Mouse (Mus musculus): ENCODE results near the gene Dusp28.

The Dusp28 gene

DNA sequence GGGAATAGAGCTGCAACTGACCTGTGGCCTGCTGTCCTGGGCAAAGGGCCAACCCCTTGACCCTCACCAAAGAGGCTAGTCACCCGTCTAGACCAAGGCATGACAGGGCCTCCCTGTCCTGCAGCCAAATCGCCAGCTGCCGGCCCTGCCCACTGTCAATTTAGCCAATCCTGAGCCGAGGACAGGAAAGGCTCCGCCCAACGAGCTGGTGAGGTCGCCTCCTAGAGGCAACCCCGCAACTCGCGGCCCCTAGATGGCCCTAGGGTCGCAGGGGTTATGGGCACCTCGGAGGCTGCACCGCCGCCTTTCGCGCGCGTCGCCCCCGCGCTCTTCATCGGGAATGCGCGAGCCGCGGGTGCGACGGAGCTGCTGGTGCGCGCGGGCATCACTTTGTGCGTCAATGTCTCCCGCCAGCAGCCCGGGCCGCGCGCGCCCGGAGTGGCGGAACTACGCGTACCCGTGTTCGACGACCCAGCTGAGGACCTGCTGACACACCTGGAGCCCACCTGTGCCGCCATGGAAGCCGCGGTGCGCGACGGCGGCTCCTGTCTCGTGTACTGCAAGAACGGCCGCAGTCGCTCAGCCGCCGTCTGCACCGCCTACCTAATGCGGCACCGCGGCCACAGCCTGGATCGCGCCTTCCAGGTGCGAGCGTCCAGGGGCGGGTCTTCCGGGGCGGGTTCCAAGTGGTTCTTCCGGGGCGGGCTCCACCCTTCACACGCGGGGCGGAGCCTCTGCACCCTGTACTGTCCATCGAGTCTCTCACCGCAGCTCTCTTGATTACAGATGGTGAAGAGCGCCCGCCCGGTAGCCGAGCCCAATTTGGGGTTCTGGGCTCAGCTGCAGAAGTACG lies at the start of gene Dusp28:
Dusp28 (plus strand) TSS at position 203 of the 853 bp plus-strand sequence.
- peak; percentile 94 for DNase-seq

DNA sequence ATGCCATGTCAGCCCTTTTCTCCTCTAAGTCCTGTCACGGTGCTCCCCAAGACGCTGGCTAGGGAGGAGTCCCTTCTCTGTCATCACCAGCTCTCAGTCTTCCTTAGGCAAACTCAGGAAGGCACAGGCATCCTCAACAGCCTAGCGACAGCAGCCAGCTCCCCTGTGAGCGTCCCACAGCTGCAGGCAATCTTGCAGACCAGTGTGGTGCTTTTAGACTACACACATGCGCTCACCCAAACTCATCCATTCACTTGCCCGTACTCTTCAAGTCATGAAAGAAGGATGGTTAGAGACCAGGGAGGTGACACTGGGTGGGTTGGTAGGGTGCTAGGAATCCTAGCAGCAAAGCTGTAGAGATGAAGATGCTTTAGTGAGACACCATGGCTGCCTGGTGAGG lies 45.3 kb upstream of the Dusp28 start:
- no peak for DNase-seq

DNA sequence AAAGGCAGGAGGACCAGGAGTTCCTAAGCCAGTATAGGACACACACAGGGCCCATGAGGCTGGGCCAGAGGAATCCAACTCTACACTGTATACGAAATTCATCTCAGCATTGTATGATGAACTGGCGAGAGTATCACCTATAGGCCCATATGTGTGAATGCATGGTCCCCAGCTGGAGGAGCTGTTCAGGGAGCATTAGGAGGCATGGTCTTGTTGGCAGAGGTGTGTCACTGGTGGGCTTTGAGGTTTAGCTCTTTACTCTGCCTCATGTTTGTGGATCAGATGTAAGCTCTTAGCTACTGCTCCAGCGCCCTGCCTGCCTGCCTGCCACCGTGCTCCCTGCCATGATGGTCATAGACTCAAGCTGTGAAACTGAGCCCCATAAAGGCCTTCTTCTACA lies 43.5 kb upstream of the Dusp28 start:
- no peak for DNase-seq

DNA sequence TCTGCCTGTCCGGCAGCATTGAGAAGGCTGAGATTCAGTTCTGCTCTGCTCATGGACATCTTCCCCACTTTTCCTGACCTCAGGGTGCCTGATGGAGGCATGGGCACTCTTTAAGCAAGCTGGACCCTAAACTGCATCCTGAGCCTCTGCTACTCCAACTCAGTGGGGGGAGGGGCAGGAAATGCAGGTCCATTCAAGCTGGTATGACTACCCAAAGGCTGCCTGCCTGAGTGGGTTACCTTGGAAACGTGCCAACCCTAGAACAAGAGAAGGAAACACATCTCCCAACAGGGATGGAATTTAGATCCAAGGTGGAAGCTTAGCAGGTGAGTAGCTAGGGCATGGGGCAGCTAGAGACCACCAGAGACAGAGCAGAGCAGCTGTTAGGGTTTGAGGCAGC lies 40.6 kb upstream of the Dusp28 start:
- DNase-seq: no peak

DNA sequence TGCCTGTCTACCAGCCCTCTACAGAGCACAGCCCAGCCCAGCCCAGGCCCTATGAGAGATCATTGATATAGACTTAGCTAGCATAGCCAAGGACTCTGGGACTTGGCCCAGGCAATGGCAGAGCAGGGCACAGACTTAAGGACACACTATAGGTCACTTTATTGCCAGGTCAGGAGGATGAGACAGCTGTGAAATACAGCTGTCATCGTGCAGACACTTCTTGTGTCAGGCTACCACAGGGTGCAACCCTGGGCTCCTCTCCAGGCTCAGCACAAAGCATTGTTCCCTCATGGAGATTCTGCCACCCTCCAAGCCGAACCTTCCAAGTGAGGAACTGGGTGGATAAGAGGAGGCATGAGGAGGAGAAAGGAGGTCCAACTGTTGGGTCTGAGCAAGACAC lies 36.8 kb upstream of the Dusp28 start:
- no peak for DNase-seq

DNA sequence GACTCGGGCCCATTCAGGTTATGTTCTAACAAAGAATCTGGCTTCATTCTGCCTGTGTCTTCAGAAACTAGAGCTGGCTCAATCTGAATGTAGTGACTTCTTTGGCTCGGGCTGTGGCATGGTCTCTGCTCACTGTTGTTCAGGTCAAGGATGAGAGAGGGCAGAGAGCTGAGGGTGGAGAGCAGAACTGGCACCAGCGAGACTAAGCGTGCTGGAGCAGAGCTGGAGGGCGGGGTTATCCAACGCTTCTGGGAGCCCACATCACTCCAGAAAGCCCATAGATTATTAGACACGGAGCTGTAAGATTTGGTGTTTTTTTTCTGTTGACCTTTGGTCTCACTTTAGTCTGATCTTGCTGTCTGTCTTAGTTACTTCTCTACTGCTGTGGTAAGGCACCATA lies 34.1 kb upstream of the Dusp28 start:
- no peak for DNase-seq

DNA sequence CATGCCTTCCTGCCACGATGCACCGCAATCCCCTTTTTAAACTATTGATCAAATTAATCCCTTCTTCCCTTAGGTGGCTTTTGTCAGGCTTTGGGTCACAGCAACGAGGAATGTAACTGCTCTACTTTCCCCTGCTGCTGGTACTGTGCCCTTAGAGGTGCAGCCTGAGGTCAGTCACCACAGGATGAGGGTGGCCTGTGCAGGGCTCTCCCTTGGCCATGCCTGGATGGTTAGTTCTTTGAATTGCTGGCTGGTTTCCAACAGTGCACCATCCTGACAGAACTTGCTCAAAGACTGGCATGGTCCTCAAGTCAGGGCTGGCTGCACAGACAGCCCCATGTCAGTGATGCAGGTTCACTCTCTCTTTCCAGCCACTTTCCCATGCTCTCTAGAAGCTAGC lies 32.8 kb upstream of the Dusp28 start:
- DNase-seq: peak; percentile 43

DNA sequence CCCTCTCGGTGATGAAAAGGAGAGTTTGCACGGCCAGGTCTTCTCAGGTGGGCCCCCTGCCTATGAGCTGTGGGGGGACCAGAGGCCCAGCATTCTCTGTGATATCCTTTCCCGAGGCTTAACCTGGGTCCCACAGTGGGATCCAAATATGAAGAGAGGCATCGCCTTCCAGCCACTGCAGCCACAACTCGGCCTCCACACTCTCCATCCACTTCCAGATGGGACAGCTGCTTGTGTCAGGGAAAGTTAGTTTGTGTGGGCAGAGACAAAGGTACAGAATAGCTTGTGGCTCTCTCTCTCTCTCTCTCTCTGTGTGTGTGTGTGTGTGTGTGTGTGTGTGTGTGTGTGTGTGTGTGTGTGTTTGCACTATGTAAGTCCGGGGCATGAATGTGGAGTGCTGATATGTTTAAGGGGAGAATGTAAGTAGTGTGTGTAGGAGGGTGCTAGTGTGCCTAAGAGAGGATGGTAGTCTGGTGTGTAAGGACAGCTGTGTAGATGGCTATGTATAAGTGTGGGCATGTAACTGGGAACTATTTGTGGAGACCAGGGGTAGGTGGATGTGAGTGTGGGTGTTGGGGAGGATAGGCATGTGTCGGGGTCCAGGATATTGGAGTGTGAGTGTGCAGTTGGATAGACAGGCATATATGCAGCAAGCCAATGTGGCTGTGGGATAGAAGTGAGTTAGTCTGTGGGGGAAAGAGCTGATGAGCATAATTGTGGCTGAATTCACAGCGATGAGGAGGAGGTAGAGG lies 31.2 kb upstream of the Dusp28 start:
- no peak for DNase-seq

DNA sequence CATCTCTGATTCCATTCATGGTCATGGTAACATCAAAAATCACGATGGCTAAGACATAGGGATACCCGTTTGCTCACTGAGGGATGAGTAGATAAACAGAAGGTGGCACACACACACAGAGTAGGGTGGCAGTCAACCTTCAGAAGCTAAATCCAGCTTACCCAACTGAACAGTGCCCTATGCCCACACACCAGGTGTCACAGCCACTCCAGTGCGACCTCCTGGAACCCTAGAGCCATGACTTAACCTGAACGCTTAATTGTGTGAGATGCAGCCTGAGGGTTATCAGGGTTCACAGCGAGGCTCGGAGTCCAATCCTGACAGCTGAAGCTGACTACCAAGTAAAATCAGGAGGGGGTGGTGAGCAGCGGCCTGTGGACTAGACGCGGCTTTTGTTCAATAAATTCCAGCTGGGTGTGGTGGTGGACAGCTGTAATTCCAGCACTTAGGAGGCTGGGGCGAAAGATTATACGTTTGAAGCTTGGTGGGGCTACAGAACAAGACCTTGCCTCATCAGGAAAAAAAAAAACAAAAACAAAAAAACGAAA lies 29.3 kb upstream of the Dusp28 start:
- no peak for DNase-seq

DNA sequence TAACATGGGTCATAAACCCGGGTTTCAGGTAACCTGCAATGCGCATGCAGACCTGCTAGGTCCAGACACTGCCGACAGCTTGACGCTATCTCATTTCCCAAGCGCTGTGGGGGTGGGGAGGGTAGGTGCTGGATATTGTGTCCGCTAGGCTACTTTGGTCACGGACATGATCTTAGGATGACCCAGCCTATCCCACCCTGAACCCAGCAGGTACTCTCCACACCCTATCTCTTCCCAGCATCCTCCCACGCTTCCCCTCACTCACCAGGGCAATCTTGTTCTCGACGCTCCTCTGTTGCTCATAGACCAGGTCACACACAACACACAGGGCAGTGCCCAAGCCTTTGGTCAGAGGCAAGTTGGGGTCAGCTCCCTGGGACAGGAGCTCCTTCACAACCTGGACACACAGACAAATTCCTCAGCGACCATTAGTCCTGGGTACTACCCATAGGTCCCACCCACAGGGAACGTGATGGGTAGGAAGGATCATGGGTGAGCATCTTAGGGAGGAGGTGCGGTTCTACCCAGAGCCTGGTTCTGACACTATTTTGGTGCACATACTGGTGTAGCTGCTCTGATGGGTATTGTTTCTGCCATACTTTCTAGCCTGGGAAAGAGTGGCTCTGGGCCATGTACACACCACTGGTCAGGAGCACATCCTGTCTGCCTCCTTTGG lies 28.6 kb upstream of the Dusp28 start:
- no peak for DNase-seq

DNA sequence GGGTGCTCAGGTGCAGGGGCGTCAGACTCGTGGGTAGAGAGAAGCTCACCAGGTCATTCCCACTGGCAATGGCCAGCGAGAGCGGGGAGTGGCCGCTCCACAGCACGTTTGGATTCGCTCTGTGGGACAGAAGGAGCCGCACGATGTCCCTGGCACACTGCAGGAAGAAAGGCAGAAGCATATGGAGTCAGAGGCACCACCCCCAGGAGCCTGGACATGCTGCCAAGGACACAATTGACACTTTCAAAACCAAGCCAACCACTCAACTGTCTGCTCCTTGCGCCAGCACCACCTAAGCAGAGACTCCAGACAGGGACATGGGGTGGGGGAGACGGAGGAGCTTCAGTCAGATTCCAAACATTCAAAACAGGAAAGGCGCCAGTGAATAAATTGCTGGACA lies 27.5 kb upstream of the Dusp28 start:
- no peak for DNase-seq

DNA sequence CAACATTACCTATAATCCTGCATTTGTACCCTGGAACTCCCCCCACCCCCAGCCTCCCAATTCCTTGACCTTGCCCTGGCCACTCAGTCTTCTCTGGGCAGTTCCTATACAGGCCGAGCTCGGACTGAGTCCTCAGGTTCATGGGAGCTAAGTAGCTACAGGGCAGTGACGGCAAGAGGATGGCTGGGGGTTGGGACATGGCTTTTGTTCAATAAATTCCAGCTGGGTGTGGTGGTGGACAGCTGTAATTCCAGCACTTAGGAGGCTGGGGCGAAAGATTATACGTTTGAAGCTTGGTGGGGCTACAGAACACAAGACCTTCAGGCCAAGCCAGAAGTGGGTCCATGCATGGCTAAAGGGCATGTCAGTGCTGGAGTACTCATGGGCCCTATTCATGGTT lies 26.7 kb upstream of the Dusp28 start:
- no peak for DNase-seq

DNA sequence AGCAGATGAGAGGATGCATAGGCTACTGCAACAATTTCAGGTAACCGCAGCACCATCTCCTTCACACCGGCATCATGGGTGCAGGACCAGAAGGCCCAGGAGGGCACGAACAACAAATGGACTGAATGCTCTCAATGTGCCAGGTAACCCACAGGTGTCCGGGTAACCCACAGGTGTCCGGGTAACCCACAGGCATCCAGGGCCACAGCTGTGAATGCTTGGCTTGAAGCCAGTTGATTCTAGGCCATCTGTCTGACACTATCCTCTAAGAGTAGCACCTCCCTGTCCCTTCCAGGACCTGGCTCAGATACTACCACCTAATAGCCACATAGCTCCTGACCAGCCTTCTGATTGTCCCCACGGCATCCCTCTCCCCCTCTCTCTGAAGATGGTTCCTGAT lies 24.8 kb upstream of the Dusp28 start:
- no peak for DNase-seq

DNA sequence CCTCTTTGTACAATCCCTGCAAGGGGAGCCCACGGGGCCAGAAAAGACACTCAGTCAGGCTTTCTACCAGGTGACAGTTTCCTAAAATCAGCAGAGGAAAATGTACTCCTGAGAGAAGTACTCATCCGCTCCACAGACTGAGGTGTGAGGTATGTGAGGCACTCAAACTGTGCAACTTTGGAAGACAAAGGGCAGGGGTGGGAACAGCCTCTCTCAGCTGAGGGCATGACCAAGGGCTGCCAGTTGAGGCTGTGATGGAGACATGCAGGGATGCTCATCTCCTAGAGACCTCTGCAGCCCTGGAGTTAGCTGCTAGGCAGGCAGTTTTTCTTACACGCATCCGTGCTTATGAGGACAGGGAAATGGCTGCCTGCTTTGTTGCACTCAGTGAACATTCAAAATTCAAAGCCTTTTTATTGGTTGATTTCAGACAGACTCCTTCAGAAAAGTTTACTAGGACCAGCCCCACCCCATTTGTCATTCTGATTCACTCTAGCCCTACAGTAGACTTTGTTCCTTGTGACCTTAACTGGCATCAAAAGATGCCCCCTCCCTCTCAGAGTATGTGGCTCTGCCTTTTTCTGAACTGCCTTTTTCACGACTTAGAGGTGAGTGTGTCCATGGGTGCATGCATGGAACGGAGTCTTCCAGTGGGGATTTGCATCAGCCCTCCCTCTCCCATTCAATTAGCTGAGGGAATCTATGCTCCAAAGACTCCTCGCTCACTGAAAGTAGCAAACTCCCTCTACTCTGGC lies 17.7 kb upstream of the Dusp28 start:
- DNase-seq: no peak

DNA sequence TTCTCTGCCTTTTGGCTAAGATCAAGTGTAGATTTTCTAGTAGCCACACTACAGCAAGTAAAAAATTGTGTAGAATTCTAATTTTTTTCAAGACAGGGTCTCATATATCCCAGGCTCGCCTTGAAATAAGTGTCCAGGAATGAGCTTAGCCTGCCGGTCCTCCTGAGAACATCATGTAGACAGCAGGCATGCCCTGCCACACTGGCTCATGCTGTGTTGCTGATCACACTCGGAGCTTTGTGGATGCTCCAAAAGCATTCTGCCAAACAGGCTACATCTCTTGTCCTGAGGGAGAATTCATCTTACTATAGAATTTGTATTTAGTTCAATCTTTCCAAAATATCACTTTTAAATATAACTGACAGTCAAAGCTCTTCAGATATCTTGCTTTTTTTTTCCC lies 14.0 kb upstream of the Dusp28 start:
- DNase-seq: no peak

DNA sequence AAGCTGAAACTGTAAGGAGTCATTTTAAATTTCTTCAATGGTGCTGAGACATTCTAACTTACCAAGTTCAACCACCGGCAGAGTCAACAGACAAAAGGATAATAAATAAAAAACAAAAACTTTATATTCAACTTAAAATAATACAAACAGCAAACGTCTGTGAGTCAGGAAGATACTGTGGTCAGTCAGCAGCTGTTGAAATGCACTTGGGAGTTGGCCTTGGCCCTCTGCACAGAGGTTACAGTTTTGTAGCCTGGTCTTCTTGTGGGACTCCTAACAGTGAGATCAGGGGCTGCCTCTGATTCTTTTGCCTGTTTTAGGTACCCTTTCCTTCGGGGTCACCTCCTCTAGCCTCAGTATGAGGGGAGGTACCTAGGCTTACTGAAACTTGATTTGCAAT lies 12.9 kb upstream of the Dusp28 start:
- DNase-seq: no peak

DNA sequence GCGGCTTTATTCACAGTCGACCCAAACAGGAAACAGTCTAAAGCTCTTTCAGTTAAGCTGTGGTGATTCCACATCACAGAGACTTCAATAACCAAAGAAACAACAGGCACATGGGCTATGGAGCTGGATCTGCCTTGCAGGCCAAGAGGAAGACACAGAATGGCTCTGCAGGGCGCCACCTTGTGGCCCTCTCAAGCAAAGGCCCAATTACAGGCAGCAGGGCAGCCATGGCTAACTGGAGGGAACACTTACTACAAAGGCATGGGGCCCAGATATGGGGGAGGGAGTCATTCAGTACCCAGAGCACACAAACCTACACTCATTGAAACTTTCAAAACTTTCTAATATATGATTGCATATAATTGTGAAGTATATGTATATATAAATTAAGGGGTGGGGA lies 11.7 kb upstream of the Dusp28 start:
- DNase-seq: peak; percentile 84

DNA sequence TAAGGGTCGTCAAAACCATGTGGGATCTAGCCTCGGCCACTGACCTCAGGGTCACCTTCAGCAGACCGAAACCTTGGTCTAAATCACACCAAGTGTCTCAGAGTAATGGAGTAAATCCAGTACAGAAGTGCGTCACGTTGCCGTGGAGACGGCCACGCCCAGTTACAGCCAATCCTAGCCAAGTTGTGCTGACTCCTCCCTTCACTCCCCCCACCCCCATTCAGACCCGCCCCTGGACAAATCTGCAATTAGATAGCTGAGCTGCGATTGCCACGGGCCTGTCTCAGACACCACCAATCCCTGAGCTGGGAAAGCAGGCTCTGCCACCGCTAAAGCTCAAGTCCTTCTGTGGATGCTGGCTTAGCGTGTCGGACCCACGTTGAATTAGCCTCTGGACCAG lies 4.0 kb upstream of the Dusp28 start, which contains the start of gene Ankmy1:
Ankmy1 (minus strand) TSS at position 121 of the 400 bp plus-strand sequence.
- DNase-seq: peak; percentile 82

DNA sequence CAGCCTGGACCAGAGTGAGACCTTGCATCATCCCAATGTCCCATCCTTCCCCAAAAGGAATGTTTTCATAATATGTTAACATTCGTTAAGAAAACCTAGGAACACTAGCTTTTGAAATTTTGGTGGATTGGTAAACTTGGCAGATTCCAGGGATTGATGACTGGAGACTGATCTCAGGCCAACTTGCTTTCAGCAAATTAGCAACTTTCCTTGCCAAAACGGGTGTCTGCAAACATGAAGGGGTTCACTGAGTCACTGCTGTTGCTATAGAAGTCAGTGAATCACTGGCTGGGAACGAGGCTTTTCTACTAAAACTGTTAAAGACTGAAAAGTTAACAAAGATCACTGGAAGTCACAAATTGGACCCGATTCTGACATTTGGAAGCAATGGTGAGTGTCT lies 3.2 kb upstream of the Dusp28 start:
- DNase-seq: no peak

DNA sequence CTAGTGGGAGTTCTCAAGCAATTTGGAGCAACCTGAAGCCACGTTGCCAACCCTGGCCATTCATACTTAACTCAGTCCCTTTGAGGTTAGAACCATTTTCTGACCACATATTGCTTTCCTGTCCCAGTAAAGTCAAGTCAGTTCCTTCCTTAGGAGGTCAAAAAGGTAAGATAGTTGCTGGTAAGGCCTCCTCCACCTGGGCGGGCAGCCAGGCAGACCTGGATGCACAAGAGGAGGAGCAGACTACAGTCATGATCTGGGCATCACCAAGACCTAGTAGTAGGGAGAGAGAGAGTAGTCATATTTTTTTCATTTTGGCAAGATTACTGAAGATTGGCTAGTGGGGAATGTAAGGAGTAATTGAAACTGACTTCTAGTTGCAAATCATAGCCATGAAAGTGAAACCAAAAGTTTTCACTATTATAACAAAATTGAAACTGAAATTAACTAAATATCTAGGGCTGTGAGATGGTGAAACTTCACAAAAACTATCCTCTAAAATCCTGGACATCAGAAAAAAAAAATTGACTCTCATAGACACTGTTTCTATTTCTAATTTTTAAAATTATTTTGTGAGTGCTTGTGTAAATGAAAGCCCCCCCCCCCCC lies 974 bp upstream of the Dusp28 start:
- DNase-seq: no peak

DNA sequence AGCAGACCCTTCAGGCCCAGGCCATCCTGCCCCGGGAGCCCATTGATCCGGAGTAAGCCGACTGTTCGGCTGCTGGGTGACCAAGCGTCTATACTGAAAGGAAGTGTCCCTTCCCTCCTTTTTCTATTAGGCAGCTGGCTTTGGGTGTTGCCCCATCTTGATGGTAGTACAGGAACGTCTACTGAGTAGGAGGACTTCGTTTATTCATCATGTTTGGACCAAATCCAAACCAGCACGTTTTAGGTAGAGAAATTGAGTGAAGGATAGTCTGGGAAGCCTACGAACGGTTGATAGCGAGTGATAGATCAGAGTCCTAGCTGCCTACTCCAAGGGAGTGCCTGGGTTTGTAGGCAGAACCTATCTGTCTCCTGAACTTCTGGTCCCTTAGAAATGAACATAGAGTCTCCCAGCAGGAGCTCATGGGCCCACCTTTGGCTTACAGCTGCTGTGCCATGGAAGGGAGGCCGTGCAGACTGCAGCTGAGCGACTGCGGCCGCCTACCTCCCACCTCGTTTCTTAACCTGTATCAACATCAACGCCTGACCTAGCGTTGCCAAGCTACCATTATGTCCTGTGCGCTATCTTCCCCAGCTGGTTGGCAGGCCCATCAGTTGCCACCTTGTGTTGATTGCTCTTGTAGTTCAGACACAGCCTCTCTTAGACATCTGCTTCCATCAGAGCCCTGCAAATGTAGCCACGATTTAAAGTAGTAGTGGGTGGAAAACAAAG lies 1.0 kb downstream of the Dusp28 start:
- peak; percentile 11 for DNase-seq

All from kidney, postnatal 10 days (tissue).